Mouse (Mus musculus) stomach, embryonic 14.5 days (tissue): ENCODE data around the gene Trove2. TPM values are rescaled to one million over a fixed set of nuclear protein-coding genes. Genes with fewer than 3 reads are reported as not detected.

ENCODE experiments used
- ATAC-seq: fragments of 200-750 bp; cut with Nextera tagmentation; 2 replicates; pipeline ENCODE4 v1.8.0; 2017; ENCODE audit warnings: low read depth, moderate TSS enrichment; ENCODE audit not compliant: insufficient number of reproducible peaks, insufficient read depth, low FRiP score
- H3K27ac ChIP-seq: fragments of 300-500 bp; sonication (generic); 2 replicates; pipeline ENCODE4 v1.5.1; 2014; ENCODE audit warnings: mild to moderate bottlenecking, low read length, moderate library complexity, mixed read lengths
- H3K27me3 ChIP-seq: fragments of 300-500 bp; sonication (generic); 2 replicates; pipeline ENCODE4 v1.6.1; 2014; ENCODE audit warnings: low read length, control low read depth, mixed read lengths; ENCODE audit not compliant: control insufficient read depth, insufficient read depth
- H3K36me3 ChIP-seq: fragments of 300-500 bp; sonication (generic); 2 replicates; pipeline ENCODE4 v1.6.1; 2014; ENCODE audit warnings: mild to moderate bottlenecking, control low read depth, low read length, moderate library complexity, mixed read lengths; ENCODE audit not compliant: control insufficient read depth, insufficient read depth
- H3K4me1 ChIP-seq: fragments of 300-500 bp; sonication (generic); 2 replicates; pipeline ENCODE4 v1.6.1; 2014; ENCODE audit warnings: low read length, control low read depth, mixed read lengths; ENCODE audit not compliant: control insufficient read depth, insufficient read depth
- H3K4me2 ChIP-seq: fragments of 300-500 bp; sonication (generic); replicated peaks from 2 replicates; pipeline ENCODE4 v1.6.1; 2014; ENCODE audit warnings: low read depth, low read length, control low read depth
- H3K4me3 ChIP-seq: fragments of 300-500 bp; sonication (generic); 2 replicates; pipeline ENCODE4 v1.5.1; 2014; ENCODE audit warnings: low read depth, low read length, control low read depth
- H3K9ac ChIP-seq: fragments of 300-500 bp; sonication (generic); replicated peaks from 2 replicates; pipeline ENCODE4 v1.6.1; 2014; ENCODE audit warnings: low read depth, mild to moderate bottlenecking, control low read depth, low read length, moderate library complexity, mixed read lengths
- H3K9me3 ChIP-seq: fragments of 300-500 bp; sonication (generic); 2 replicates; pipeline ENCODE4 v1.6.1; 2016; ENCODE audit warnings: low read depth, low read length, control low read depth; ENCODE audit not compliant: control insufficient read depth
- WGBS: fragments of 180-500 bp; shearing (Covaris S2); extraction: QIAGEN DNeasy Blood & Tissue Kit; methylation state at CpG from one replicate; pipeline ENCODE4 v1.1.7; 2014; 5-methylcytosine and 5-hydroxymethylcytosine counted together
- polyA plus RNA-seq: library from polyadenylated mRNA; unstranded; fragments of >200 nt; fragmentation: Nextera tagmentation; extraction: Ambion mirVana; gene quantifications from 2 replicates; pipeline ENCODE4 v1.2.1, GENCODE M21; 2014

Trove2 gene
- 20.8 and 20.9 TPM in 2 replicates for polyA plus RNA-seq

- Histone ChIP-seq H3K9me3 (no peaks in the 10 kb centered on the region), H3K27ac (peak within 1 kb of the TSS; percentile 63), H3K36me3 (no peaks in the 10 kb centered on the region), H3K4me2 (peak within 1 kb of the TSS; percentile 87), H3K4me1 (0 out of 2 replicates have a peak, but pooled peaks cover 3% of the 10 kb centered on the region), H3K9ac (peak within 1 kb of the TSS; percentile 87), H3K27me3 (no peaks in the 10 kb centered on the region), H3K4me3 (peak within 1 kb of the TSS; percentile 89)
- ATAC-seq = peak; percentile 96
- 0% methylated on average over 68 of the region's 84 CpGs for WGBS
Measured at GRCm38 (mm10) chr1:143776446-143777411, at the start of gene Trove2, which contains the start of gene Uchl5. TSS of gene Trove2 (minus strand) at chr1:143777068. TSS of gene Uchl5 (plus strand) at chr1:143777272.

- H3K4me1 ChIP-seq = no peaks in the 10 kb centered on the region
- H3K27me3 ChIP-seq = no peaks in the 10 kb centered on the region
- no peaks in the 10 kb centered on the region for H3K9me3 ChIP-seq
- H3K4me3 ChIP-seq = no peak overlapping the region
- no peak overlapping the region for H3K4me2 ChIP-seq
- H3K27ac ChIP-seq = no peak overlapping the region
- ATAC-seq = no peak
- no peaks in the 10 kb centered on the region for H3K36me3 ChIP-seq
- 83% methylated on average over 3 of the region's 3 CpGs for WGBS
- no peak overlapping the region for H3K9ac ChIP-seq
Measured at GRCm38 (mm10) chr1:143822677-143823076, 45.8 kb upstream of the Trove2 start.

- Histone ChIP-seq H3K4me1 (no peaks in the 10 kb centered on the region), H3K4me2 (no peak overlapping the region), H3K27ac (no peak overlapping the region), H3K4me3 (no peak overlapping the region), H3K27me3 (no peaks in the 10 kb centered on the region), H3K9me3 (no peaks in the 10 kb centered on the region), H3K36me3 (no peaks in the 10 kb centered on the region), H3K9ac (no peak overlapping the region)
- WGBS = 65% methylated on average over 2 of the region's 2 CpGs
- ATAC-seq = peak; percentile 65; the same call in 1 of the 2 replicates
Measured at GRCm38 (mm10) chr1:143820096-143820877, 43.4 kb upstream of the Trove2 start.

DNA sequence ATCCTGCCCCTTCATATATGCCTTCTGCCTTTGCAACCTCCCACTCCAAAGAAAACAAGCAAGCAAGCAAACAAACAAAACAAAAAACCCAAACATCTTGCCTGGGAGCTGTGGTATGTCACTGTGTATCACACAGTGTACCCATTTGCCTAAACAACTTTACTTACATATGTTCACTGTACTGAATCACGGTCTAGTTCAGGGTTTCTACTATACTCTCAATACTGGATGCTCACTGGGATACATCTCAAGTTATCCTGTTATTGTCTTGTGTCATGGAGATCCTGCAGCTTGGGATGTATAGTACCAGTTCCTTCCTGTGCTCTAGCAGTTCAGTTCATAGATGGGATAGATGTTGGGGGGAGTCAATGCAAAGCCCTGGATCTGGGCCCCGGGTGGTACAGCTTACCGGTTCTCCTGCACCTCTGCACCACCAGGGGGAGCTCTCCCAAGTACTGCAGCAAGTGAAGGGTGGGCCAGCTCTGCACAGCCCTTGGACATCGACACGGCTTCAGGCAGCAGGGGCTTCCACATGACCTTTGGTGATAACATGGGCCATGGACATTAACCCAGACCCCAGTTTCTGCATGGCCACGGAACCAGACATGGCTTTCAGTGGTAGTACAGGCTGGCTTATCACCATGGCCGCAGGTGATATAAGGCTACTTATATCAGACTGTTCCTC is 37.0 kb upstream of the Trove2 start:
- Histone ChIP-seq H3K4me3 (no peak overlapping the region), H3K4me1 (no peaks in the 10 kb centered on the region), H3K27ac (no peak overlapping the region), H3K4me2 (no peak overlapping the region), H3K9ac (no peak overlapping the region), H3K36me3 (no peaks in the 10 kb centered on the region), H3K27me3 (no peaks in the 10 kb centered on the region), H3K9me3 (no peaks in the 10 kb centered on the region)
- peak; percentile 77 for ATAC-seq
- 37% methylated on average over 7 of the region's 7 CpGs for WGBS

DNA sequence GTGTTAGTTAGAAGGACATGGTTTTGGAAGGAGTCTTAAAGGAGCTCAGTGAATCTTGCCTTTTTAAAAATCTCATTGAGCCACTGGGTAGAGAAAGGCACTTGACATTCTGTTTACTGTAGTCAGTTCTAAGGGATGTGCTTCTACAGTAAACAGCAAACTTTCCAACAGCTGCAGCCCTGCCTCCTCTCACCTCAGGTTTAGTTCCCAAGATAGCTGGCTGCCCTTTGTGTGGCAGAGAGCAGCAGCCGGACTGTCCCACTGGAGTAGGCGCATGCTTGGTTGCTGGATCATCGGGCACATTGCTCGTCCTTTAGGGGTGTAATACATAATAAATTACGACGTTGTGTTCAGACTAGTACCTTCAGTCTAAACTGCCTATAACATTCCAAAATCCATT is 32.2 kb upstream of the Trove2 start:
- Histone ChIP-seq H3K9ac (no peak overlapping the region), H3K4me1 (no peaks in the 10 kb centered on the region), H3K36me3 (no peaks in the 10 kb centered on the region; the same call in 1 of the 2 replicates), H3K27me3 (no peaks in the 10 kb centered on the region), H3K9me3 (no peaks in the 10 kb centered on the region), H3K27ac (no peak overlapping the region), H3K4me2 (no peak overlapping the region), H3K4me3 (no peak overlapping the region)
- no peak for ATAC-seq
- 81% methylated on average over 6 of the region's 6 CpGs for WGBS

GRCm38 (mm10) chr1:143803537-143803936 is 26.7 kb upstream of the Trove2 start:
- Histone ChIP-seq H3K27ac (no peak overlapping the region), H3K27me3 (no peaks in the 10 kb centered on the region), H3K4me1 (no peaks in the 10 kb centered on the region), H3K9me3 (no peaks in the 10 kb centered on the region), H3K4me3 (no peak overlapping the region), H3K36me3 (no peaks in the 10 kb centered on the region; the same call in 1 of the 2 replicates), H3K4me2 (no peak overlapping the region), H3K9ac (no peak overlapping the region)
- peak; percentile 46; the same call in 1 of the 2 replicates for ATAC-seq
- 30% methylated on average over 4 of the region's 4 CpGs for WGBS

DNA sequence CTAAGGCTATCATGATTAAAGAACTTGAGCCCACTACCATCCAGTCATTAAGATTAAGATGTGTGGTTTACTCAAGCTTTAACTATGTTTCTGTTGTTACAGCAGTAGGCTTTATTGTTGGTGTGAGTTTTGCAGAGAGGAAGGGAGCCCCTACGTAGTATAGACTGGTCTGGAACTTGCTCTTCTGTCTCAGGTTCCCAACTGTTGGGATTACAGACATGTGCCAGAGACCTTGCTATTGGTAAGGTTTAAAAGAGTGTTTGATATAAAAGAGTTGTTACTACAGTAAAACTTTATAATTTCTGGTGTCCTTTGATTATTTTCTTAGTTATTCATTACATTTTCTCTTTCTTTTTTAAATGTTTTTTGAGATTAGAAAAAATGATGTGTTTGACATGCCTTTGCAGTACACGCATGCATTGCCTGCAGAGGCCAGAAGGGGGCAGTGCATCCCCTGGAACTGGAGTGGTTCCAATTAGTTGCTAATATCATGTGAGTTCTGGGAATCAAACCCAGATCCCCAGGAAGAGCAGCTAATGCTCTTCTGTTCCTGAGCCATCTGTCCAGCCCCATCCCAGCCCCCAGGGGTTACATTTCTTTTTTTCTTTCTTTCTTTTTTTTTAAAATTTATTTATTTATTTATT is 11.8 kb upstream of the Trove2 start:
- 83% methylated on average over 2 of the region's 2 CpGs for WGBS
- Histone ChIP-seq H3K9ac (no peak overlapping the region), H3K4me1 (no peaks in the 10 kb centered on the region), H3K9me3 (no peaks in the 10 kb centered on the region), H3K27ac (no peak overlapping the region), H3K36me3 (no peaks in the 10 kb centered on the region; the same call in 1 of the 2 replicates), H3K4me3 (no peak overlapping the region), H3K27me3 (no peaks in the 10 kb centered on the region), H3K4me2 (no peak overlapping the region)
- ATAC-seq = no peak
